Mouse (Mus musculus) adipocyte (in vitro differentiated cells): ENCODE measurements around the gene Igsf9b.

ENCODE experiments used
- DNase-seq: peaks from one replicate; pipeline ENCODE4 v3.0.0-alpha.2; 2016; ENCODE audit warnings: low spot score

The Igsf9b gene

GRCm38 (mm10) chr9:27289543-27290308 is 9.3 kb upstream of the Igsf9b start:
- no peak for DNase-seq

GRCm38 (mm10) chr9:27294380-27294779 is 4.6 kb upstream of the Igsf9b start:
- no peak for DNase-seq

GRCm38 (mm10) chr9:27299286-27300187 is 533 bp downstream of the Igsf9b start:
- DNase-seq, result no peak

GRCm38 (mm10) chr9:27300188-27300691 is 1.2 kb downstream of the Igsf9b start:
- DNase-seq, result no peak

GRCm38 (mm10) chr9:27300698-27301097 is 1.7 kb downstream of the Igsf9b start:
- no peak for DNase-seq

- DNase-seq, result no peak
Observed at GRCm38 (mm10) chr9:27301486-27301885, 2.5 kb downstream of the Igsf9b start.

- DNase-seq, result no peak
Observed at GRCm38 (mm10) chr9:27302291-27302690, 3.3 kb downstream of the Igsf9b start.

- DNase-seq, result no peak
Observed at GRCm38 (mm10) chr9:27303571-27304484, 4.8 kb downstream of the Igsf9b start.

- no peak for DNase-seq
Observed at GRCm38 (mm10) chr9:27304485-27305102, 5.6 kb downstream of the Igsf9b start.

- DNase-seq, result no peak
Observed at GRCm38 (mm10) chr9:27305502-27305901, 6.5 kb downstream of the Igsf9b start.

GRCm38 (mm10) chr9:27306642-27307041 is 7.6 kb downstream of the Igsf9b start:
- no peak for DNase-seq

GRCm38 (mm10) chr9:27307265-27307664 is 8.3 kb downstream of the Igsf9b start:
- no peak for DNase-seq

- no peak for DNase-seq
Observed at GRCm38 (mm10) chr9:27308045-27308444, 9.0 kb downstream of the Igsf9b start.

GRCm38 (mm10) chr9:27308561-27308960 is 9.6 kb downstream of the Igsf9b start:
- no peak for DNase-seq

- no peak for DNase-seq
Observed at GRCm38 (mm10) chr9:27310005-27310404, 11.0 kb downstream of the Igsf9b start.

- no peak for DNase-seq
Observed at GRCm38 (mm10) chr9:27313427-27313826, 14.4 kb downstream of the Igsf9b start.

GRCm38 (mm10) chr9:27321267-27321666 is 22.3 kb downstream of the Igsf9b start:
- no peak for DNase-seq

- no peak for DNase-seq
Observed at GRCm38 (mm10) chr9:27322277-27322676, 23.3 kb downstream of the Igsf9b start.

GRCm38 (mm10) chr9:27323412-27323811 is 24.4 kb downstream of the Igsf9b start:
- DNase-seq, result no peak

GRCm38 (mm10) chr9:27325920-27326319 is 26.9 kb downstream of the Igsf9b start:
- peak; percentile 48 for DNase-seq

GRCm38 (mm10) chr9:27327558-27327957 is 28.6 kb downstream of the Igsf9b start:
- no peak for DNase-seq
